Mouse (Mus musculus) T-cell, adult 2 months (primary cell): Measurements from ENCODE around the gene Gpn2.

ENCODE experiments used
- DNase-seq: peaks from one replicate; pipeline ENCODE4 v3.0.0; 2022; ENCODE audit warnings: low spot score

The Gpn2 gene

GRCm38 (mm10) chr4:133624830-133625229, 40.7 kb downstream of the Gpn2 start:
- peak; percentile 63 for DNase-seq

DNA sequence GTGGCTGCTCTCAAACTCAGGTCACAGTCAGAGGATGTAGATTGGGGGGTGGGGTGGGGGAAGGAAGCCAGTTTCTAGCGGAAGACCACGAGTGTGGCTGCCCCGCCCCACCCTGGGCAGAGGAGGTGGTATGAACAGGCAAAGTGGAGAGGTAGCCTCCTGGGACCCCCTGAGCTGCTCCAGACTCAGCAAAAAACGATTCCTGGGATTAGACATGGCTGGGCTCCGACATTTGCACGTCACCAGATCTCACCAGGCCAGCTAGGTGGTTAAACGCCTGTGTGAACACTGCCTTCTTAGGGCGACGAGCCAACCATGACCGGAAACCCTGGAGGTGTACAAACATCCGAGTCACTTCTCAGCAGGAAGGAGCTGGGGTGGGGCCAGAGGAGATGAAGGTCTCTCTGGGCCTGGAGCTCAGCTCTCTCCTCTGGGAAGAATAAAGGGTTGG, 41.5 kb downstream of the Gpn2 start:
- peak; percentile 85 for DNase-seq

DNA sequence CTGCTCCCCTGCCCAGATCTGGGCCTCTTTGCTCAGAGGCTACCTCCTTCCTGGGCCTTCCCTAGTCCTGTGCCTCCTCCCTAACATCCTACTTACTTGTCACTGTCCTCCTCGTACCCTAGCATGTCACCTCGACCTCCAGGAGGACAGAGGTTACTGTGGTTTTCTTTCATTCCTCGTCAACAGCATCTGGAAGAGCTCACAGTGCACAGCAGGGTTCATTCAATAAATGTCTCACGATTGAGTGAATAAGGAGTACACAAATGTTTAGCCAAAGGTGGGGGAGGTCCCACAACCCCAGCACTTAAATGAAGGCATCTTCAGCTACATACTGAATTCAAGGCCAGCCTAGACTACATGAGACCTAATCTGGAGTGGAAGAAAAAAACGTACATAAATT, 42.1 kb downstream of the Gpn2 start:
- DNase-seq = no peak

DNA sequence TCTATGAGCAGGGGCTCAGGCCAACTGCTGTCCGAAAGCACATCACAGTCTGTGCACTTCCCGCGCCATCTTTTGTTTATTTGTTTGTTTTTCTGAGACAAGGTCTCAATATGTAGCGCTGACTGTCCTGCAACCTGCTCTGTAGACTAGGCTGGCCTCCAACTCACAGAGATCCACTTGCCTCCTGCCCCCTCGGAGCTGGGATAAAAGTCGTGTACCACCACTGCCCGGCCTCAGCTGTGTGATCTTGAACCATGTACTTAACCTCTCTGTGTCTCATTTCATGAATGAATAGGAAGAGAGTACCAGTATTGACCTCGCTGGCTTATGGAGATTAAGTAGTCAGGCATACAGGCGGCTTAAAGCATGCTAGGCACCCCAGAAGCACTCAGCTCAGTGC, 42.5 kb downstream of the Gpn2 start:
- DNase-seq = no peak

- DNase-seq = no peak
These were observed 42.9 kb downstream of the Gpn2 start for GRCm38 (mm10) chr4:133627039-133627438.

DNA sequence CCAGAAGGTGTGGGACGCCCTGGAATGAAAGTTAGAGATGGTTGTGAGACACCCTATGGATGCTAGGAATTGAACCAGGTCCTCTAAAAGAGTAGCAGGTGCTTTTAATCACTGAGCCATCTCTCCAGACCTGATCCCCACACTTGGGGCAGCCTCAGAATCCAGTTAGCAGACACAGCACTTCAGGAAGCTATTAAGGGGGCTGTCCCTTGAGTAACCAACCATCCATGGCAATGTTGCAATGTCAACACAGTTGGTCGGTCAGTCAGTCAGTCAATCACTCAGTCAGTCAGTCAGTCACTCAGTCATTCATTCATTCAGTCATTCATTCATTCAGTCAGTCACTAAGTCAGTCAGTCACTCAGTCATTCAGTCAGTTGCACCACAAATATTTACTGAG, 44.4 kb downstream of the Gpn2 start:
- DNase-seq = no peak

DNA sequence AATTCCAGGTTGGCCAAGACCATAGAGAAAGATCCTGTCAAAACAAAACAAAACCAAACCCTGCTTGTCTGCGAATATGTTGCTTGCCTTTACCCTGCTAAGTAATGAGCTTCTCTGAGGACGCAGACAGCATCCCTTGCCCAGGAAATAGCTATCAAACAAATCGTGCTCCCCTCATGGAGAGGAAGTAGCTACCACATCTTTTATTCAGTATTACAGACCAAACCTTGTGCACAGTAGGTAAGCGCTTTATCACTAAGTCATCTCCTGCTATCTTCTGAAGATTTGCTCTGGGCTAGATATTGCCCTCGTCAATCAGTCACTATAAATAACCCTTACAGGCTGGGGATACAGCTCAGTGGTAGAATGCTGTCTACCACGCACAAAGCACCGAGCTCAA, 45.0 kb downstream of the Gpn2 start:
- DNase-seq = peak; percentile 71

GRCm38 (mm10) chr4:133630326-133630920, 46.3 kb downstream of the Gpn2 start:
- no peak for DNase-seq

DNA sequence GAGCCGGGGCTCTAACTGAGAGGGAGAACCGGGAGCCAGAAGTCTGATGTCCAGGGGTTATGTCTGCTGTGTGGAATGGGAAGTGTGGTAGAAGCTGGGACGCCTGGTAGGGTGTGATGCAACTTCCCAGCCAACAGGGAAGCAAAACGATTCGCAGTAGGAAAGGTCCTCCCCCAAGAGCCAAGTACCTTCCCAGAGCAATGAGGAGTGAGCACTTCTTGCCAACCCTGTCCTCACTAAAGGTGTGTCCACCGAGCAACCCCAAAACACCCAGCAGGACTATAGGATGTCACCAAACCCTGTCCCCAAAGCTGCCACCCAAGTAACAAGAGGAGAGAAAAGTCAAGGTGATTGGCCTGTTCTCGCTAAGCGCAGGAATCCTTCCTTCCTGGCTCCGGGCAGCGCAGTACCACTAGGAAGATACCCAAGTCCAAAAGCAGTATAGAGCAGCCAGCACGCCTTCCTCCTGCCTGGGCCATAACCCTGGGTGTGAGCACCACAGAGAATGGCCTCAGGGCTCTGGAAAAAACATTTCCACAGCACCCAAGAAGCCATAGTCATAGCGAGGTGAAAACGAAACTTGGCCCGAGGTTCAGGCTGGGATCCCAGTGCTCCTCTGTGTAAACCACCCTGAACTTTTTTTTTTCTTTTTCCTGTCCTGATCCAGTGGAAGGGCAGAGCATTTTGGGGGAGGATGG, 47.1 kb downstream of the Gpn2 start:
- DNase-seq = no peak

DNA sequence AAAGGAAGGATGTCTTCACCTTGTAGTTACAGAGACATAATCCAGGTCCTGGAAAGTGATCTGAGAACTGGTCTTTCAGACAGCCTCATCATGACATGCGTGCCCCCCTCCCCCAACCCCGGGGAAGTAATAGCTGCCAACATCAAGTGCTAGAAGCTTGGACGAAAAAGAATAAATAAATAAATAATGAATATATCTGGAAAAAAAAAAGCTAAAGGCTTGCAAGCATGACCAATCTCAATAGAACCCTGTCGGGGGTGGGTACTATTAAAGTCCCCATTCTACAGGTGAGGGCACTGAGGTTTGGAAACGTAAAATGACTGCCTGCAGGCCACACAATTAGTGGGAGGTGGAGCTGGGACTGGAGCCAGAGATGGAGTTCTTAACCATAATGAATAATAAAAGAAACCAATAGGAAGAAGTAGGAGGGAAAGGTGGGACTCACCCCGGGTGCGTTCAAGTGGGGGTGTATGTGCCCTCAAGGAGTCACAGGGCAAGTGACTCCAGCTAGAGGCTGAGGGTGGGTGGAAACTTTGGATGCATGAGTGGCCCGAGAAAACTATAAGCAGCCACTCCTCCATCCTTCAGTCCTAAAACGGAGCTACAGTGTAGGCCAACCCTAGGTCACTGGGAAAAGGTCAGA, 47.7 kb downstream of the Gpn2 start:
- DNase-seq = peak; percentile 53

DNA sequence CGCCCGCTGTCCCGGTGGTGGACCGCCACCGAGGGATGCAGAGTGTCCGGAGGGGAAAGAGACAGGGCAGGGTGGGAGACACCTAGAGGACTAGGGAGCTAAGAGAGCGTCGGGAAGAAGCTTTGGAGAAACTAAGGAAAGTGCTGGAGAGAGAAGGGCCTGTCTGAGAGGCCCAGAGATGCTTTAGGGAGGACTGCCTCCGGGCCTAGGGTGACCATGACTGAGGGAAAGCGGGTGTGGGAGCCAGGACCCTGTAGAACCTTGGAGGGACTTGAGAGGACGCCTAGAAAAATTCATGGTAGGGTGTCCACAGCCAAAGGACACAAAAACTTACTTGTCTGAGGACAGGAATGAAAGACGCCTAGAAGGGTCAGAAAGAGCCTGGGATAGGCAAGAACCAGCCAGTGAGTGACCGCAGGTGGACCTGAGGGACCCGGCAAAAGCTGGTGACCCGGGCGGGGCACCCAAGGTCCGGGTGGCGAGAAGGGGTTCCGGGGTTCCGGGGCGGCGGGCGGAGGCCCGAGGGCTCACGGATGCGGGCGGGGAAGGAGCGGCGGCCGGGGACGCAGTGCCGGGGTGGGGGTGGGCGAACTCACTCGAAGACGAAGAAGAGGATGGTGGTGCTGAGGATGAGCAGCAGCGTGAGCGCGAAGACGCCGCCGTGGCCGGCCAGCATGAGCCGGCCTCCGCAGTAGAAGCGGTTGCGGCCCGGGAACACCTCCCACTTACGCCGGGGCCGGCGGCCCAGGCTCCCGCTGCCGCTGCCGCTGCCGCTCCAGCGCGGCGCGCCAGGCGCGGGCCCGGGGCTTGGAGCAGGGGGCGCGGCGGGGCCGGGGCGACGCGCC, 48.5 kb downstream of the Gpn2 start:
- peak; percentile 52 for DNase-seq

DNA sequence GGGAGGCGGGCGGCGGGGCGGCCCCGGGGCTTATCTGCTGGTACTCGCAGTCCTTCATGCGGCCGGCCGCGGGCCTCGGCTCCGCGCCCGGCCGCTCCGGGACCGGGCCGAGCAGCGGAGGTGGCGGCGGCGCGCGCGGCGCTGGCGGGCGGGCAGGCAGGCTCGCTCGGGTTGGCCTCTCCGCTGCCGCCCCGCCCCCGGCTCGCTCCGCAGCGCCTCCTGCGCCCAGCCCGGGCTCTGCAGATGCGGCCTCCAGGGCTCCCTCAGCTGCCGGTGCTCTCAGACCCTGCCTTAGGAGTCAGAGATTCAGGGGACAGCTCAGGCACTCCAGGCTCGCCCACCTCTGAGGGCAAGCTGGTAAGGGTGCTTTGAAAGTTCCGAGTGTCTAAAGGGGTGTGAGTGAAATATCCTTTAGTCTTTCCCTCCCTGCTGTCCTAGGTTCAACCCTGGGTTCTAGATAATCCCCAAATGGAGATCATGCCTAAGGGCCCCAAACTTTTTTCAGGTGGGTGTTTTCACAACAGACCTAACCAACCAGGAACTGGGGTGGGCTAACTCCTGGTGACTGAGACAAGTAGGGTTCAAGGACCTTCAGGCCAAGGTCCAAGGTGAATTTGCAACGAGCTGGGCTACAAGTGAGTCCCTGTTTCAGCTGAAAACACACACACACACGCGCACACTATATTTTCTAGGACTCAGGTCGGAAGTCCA, 49.3 kb downstream of the Gpn2 start:
- peak; percentile 92 for DNase-seq

GRCm38 (mm10) chr4:133634043-133634410, 49.9 kb downstream of the Gpn2 start:
- no peak for DNase-seq
